Mouse (Mus musculus) layer of hippocampus, adult 2 months (tissue): ENCODE measurements around the gene Socs7. TPM values are rescaled to one million over a fixed set of nuclear protein-coding genes. Genes with fewer than 3 reads are reported as not detected.

ENCODE experiments used
- DNase-seq, 2 experiments: peaks; one replicate each; pipeline ENCODE4 v3.0.0; 2022; ENCODE audit warnings: low spot score in 2 of 2
- H3K27ac ChIP-seq: fragments of 200-600 bp; 2 replicates; pipeline ENCODE4 v1.8.1; 2022
- H3K4me3 ChIP-seq: fragments of 200-600 bp; 2 replicates; pipeline ENCODE4 v1.8.1; 2022; ENCODE audit warnings: mild to moderate bottlenecking
- CTCF ChIP-seq: fragments of 200-600 bp; conservative IDR thresholded peaks from 2 replicates; pipeline ENCODE4 v1.8.1; 2022; ENCODE audit warnings: antibody characterized with exemption, mild to moderate bottlenecking, moderate library complexity
- total RNA-seq, 2 experiments: library from RNA; stranded (reverse); gene quantifications; 2 replicates each; pipeline ENCODE4 v1.2.3; 2021

Gene Socs7
- total RNA-seq, 2 experiments from 2014 or later = 79.5 to 79.7 TPM

- Histone ChIP-seq H3K4me3 (no peak overlapping the region), H3K27ac (peak overlapping the region; percentile 46; the same call in 1 of the 2 replicates)
- no peak for TF ChIP-seq CTCF
- DNase-seq = no peak
These were observed 40.4 kb downstream of the Socs7 start for GRCm38 (mm10) chr11:97402746-97403145.

GRCm38 (mm10) chr11:97403614-97404183, 41.3 kb downstream of the Socs7 start:
- no peak overlapping the region for H3K4me3 ChIP-seq
- DNase-seq = no peak
- no peak for TF ChIP-seq CTCF
- H3K27ac ChIP-seq = peak overlapping the region; percentile 46; the same call in 1 of the 2 replicates

GRCm38 (mm10) chr11:97404184-97404760, 41.9 kb downstream of the Socs7 start:
- Histone ChIP-seq H3K27ac (peak overlapping the region; percentile 79), H3K4me3 (peak overlapping the region; percentile 70)
- DNase-seq = peak; percentile 63 to 69
- TF ChIP-seq CTCF = no peak

DNA sequence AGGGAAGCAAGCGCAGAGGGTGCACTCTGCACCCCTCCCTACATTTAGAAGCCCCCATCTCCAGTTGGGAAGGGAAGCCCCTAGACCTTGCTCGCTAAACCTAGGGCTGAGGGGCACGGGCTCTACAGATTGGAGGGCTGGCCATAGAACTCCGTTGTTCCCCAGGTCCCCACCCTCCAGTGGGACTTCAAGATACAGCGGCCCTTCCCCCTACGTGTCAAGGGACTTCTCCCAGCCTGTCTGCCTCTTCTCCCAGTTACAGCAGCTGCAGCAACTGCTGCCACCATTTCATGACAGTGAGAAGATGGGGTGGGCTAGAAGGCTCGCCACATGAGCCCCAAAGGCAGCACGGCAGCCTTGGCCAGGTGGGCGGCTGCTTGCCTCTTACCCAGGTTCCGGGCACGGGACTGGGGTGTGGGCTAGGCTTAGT, 42.4 kb downstream of the Socs7 start:
- no peak for TF ChIP-seq CTCF
- DNase-seq = no peak
- Histone ChIP-seq H3K27ac (peak overlapping the region; percentile 79), H3K4me3 (peak overlapping the region; percentile 70)

- H3K27ac ChIP-seq = no peak overlapping the region
- H3K4me3 ChIP-seq = no peak overlapping the region; the same call in 1 of the 2 replicates
These were observed 44.0 kb downstream of the Socs7 start for GRCm38 (mm10) chr11:97406094-97406951.

DNA sequence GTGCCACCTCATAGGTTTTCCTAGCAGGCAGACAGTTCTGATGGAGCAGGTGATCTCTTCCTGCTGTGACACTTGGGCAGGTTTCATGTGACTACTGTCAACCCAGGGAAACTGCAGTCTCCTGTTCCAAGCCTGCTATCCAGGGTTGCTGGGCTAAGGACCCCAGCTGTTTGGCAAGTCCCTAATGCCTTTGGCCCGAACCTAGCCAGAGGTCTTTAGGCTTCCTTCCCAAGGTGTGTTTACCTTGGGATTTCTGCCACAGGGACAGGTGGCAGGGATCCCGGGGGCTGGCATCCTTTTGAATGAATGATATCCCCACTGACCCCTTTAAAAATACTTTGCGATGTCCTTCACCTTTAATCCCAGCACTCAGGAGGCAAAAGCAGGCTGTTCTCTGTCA, 45.1 kb downstream of the Socs7 start:
- H3K4me3 ChIP-seq = no peak overlapping the region
- TF ChIP-seq CTCF = no peak
- H3K27ac ChIP-seq = no peak overlapping the region
- DNase-seq = no peak

More at GRCm38 (mm10) chr11:97406094-97406951, 44.0 kb downstream of the Socs7 start:
- no peak for TF ChIP-seq CTCF
- DNase-seq = no peak

DNA sequence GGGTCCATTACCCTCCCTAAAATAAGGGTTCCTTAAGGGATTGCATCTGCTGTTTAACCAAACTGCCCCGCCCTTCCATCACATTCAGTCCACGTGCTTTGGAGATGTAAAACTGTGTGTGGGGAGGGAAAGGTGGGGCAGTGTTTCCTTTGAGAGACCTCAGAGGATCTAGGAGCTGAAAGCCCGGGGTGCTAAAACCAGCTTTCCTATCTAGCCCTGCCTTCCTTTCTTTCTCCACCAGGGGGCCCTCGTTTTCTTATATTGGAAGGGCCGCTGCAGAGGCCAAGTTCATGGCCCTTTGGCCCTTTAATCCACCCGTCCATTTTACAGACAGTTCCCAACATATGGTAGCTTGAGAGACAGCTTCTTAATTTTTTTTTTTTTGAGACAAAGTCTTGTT, 45.8 kb downstream of the Socs7 start:
- H3K27ac ChIP-seq = no peak overlapping the region
- peak; percentile 94 for TF ChIP-seq CTCF
- H3K4me3 ChIP-seq = no peak overlapping the region
- DNase-seq = peak; percentile 66 to 73

DNA sequence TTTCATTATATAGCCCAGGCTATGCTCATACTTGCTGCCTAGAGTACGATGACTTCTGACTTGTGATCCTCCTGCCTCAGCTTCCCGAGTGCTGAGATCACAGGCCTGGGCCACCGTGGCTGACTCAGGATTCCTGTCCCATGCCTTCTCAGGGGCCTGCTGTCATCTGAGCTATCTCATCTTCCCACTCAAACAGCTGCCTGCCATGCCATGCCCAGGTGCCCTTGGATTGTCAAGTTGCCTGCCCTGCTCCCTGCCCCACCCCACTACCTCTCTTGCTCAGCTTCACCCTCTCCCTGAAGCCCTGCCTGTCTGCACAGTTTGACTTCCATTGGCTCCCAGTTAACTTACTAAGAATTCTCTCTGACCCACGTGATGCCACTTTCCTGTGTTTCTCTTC, 48.6 kb downstream of the Socs7 start:
- H3K4me3 ChIP-seq = no peak overlapping the region
- H3K27ac ChIP-seq = no peak overlapping the region
- no peak for TF ChIP-seq CTCF
- no peak for DNase-seq

DNA sequence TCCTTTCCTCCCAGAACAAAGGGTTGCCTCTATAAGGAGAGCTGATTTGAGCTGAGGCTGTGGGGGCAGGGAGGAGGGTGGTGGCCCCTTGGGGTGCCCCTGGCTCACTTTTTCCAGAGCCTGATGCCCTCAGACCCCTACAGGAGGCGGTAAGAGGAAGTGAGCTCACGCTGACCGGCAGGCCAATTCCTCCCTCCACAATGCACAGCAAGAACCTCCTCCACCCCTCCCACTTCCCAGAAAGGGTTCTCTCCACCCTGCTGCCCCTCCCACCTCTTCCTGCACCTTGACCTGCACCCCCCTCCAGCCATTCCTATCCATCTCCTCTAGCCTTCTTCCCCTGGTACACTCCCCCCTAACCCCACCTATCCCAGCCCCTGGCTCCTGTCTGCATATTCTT, 49.8 kb downstream of the Socs7 start:
- Histone ChIP-seq H3K27ac (no peak overlapping the region), H3K4me3 (no peak overlapping the region)
- no peak for TF ChIP-seq CTCF
- DNase-seq = no peak

DNA sequence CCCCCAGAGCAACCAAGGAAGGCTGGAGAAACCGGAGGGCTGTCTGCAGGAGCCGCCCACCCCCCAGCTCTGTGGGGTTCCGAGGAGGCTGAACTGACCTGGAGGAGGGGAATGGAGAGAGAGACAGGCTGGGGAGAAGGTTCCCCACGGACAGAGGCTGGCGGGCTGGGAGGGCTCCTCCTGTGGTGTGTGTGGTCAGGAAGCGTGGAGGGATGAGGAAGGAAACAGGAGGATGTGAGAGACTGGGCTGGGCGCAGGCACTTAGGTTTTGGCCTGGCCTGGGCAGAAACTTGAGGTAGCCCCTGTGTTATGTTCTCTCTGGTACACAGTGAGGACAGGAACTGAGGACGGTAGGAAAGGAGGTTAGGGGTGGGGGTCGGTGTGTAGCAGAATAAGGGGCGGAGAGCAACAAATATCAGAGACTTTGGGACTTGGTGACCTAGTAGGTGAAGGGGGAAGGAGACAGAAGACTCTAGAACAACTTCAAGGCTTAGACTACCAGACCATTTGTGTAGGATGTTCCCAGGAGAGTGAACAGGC, 50.5 kb downstream of the Socs7 start:
- H3K4me3 ChIP-seq = no peak overlapping the region
- TF ChIP-seq CTCF = no peak
- no peak for DNase-seq
- no peak overlapping the region for H3K27ac ChIP-seq

DNA sequence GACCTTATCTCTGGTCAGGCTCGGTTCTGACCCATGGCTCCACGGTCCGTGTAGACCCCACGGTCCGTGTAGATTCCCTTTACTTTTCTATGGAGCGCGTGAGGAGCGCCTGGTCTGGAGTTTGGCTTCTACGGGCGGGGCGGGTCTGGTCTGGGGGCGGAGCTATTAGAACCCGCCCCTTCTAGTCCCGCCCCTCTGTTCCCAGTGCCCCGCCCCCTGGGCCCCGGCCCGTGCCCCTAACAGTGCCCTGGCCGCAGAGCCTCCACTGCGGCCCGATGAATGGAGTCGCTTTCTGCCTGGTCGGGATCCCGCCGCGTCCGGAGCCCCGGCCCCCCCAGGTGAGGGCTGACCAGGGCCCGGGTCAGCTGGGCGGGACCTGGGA, 53.0 kb downstream of the Socs7 start, which contains the start of gene Arhgap23:
Arhgap23 (plus strand) TSS at position 204 of the 382 bp plus-strand sequence.
- Histone ChIP-seq H3K27ac (peak within 1 kb of the TSS; percentile 91), H3K4me3 (peak within 1 kb of the TSS; percentile 71)
- no peak for TF ChIP-seq CTCF
- no peak for DNase-seq

DNA sequence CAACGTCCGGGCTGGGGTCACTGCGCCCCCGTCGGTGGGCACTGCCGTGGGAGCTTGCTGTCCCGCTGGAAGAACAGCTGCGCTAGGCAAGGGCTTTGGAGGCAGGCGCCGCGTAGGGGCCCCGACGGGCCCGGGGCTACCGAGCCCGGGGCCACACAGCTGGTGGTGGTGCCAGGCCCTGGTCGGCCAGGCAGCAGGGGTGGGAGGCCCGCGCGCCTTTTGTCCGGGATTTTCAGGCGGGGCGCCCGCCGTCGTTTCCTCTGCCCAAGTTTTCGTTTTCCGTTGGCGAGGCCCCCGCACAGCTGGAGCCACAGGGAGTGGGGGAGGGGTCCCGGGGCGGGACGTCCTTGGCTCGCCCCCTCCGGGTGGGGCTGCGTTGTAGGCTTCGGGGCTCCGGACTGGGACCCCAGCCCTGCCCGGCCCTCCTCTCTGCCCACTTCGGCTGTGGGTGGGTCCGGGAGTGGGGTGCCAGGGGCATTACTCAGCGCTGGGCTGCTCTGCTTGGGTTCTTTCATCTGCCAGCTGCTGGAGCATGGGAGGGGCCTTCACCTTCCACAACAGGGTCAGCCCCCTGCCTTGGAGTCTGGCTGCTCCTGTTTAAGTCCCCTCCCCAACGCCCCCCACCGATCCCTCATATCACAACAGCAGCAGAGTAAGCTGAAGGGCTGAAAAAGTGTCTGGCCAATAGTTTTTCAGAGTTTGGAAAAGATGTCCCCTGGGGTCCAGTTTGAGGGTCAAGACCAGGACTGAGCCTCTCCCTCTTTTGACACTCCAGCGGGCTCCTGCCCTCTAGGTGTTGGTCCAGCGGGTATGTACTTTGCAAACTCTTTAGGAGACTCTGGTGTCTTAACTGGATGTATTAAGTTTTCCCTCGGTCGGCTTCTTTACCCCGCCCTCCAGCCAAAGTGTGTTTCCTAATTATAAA, 53.6 kb downstream of the Socs7 start:
- TF ChIP-seq CTCF = no peak
- H3K4me3 ChIP-seq = peak overlapping the region; percentile 71
- peak overlapping the region; percentile 91 for H3K27ac ChIP-seq
- no peak for DNase-seq
